Mouse (Mus musculus) heart, embryonic 10.5 days (tissue): ENCODE data around the gene Gm4969. TPM values are rescaled to one million over a fixed set of nuclear protein-coding genes. Genes with fewer than 3 reads are reported as not detected.

ENCODE experiments used
- DNase-seq: peaks from one replicate; pipeline ENCODE4 v3.0.0-alpha.2; 2017; ENCODE audit warnings: low spot score
- H3K27ac ChIP-seq: fragments of 300-500 bp; sonication (generic); 2 replicates; pipeline ENCODE4 v1.5.1; 2016; ENCODE audit warnings: mild to moderate bottlenecking
- H3K27me3 ChIP-seq: fragments of 300-500 bp; sonication (generic); 2 replicates; pipeline ENCODE4 v1.6.1; 2016; ENCODE audit warnings: mild to moderate bottlenecking; ENCODE audit not compliant: poor library complexity, insufficient read depth, severe bottlenecking
- H3K36me3 ChIP-seq: fragments of 300-500 bp; sonication (generic); 2 replicates; pipeline ENCODE4 v1.6.1; 2016; ENCODE audit warnings: mild to moderate bottlenecking, moderate library complexity
- H3K4me1 ChIP-seq: fragments of 300-500 bp; sonication (generic); 2 replicates; pipeline ENCODE4 v1.6.1; 2016; ENCODE audit warnings: mild to moderate bottlenecking
- H3K4me3 ChIP-seq: fragments of 300-500 bp; sonication (generic); 2 replicates; pipeline ENCODE4 v1.5.1; 2016; ENCODE audit warnings: mild to moderate bottlenecking, moderate library complexity
- H3K9me3 ChIP-seq: fragments of 300-500 bp; sonication (generic); 2 replicates; pipeline ENCODE4 v1.6.1; 2016; ENCODE audit warnings: mild to moderate bottlenecking, moderate library complexity
- WGBS: fragments of 180-500 bp; shearing (Covaris S2); methylation state at CpG from one replicate; pipeline ENCODE4 v1.1.7; 2016; 5-methylcytosine and 5-hydroxymethylcytosine counted together
- microRNA-seq: library from miRNA; unstranded; fragments of <30 nt; microRNA quantifications from one replicate; pipeline ENCODE4, GENCODE M21; 2017
- polyA plus RNA-seq: library from polyadenylated mRNA; unstranded; fragments of >200 nt; fragmentation: Nextera tagmentation; extraction: Ambion mirVana; gene quantifications from 2 replicates; pipeline ENCODE4 v1.2.1, GENCODE M21; 2016

Gene Gm4969
- polyA plus RNA-seq, 1 experiment from 2014 or later = 2.1 TPM

- H3K27me3 ChIP-seq = no peaks in the 10 kb centered on the region
- peaks cover 76% of the 10 kb centered on the region for H3K36me3 ChIP-seq
- H3K4me3 ChIP-seq = no peak overlapping the region
- H3K27ac ChIP-seq = 0 out of 2 replicates have a peak overlapping the region, but pooled peaks have one; percentile 7
- 62% methylated on average over 4 of the region's 4 CpGs for WGBS
- no peak for DNase-seq
- H3K9me3 ChIP-seq = no peaks in the 10 kb centered on the region
- H3K4me1 ChIP-seq = peaks cover 12% of the 10 kb centered on the region
Observed at GRCm38 (mm10) chr7:19051161-19051560, 67.0 kb downstream of the Gm4969 start.

GRCm38 (mm10) chr7:19050172-19050571, 68.0 kb downstream of the Gm4969 start:
- Histone ChIP-seq H3K27ac (no peak overlapping the region), H3K36me3 (peaks cover 86% of the 10 kb centered on the region), H3K4me1 (peaks cover 12% of the 10 kb centered on the region), H3K9me3 (no peaks in the 10 kb centered on the region), H3K4me3 (no peak overlapping the region), H3K27me3 (no peaks in the 10 kb centered on the region)
- WGBS = 88% methylated on average over 8 of the region's 8 CpGs
- DNase-seq = no peak

GRCm38 (mm10) chr7:19049252-19049651, 68.9 kb downstream of the Gm4969 start:
- H3K9me3 ChIP-seq = no peaks in the 10 kb centered on the region
- DNase-seq = no peak
- peaks cover 6% of the 10 kb centered on the region for H3K4me1 ChIP-seq
- H3K27me3 ChIP-seq = no peaks in the 10 kb centered on the region
- no peak overlapping the region for H3K27ac ChIP-seq
- H3K4me3 ChIP-seq = no peak overlapping the region
- 90% methylated on average over 5 of the region's 5 CpGs for WGBS
- H3K36me3 ChIP-seq = peaks cover 95% of the 10 kb centered on the region

Small RNAs within 50 kb of the gene (microRNA-seq; reads per million reads assigned to microRNA genes)
- gene Mir3100 = not detected

Other genes starting within 250 kb of the Gm4969 start
- gene Pglyrp1, start 247.0 kb downstream of the Gm4969 start, polyA plus RNA-seq = 0.26 and 0.43 TPM in 2 replicates
- gene Ccdc61, start 208.0 kb downstream of the Gm4969 start, polyA plus RNA-seq = 26.9 and 29.4 TPM in 2 replicates
- gene Nova2, start 192.5 kb downstream of the Gm4969 start, polyA plus RNA-seq = 0.53 and 0.57 TPM in 2 replicates
- not detected in 2 replicates for gene Nanos2, start 131.0 kb downstream of the Gm4969 start, polyA plus RNA-seq
- gene Mypop, start 127.1 kb downstream of the Gm4969 start, polyA plus RNA-seq = 2.1 and 3.3 TPM in 2 replicates
- 14.9 and 27.0 TPM in 2 replicates for gene Irf2bp1, start 114.3 kb downstream of the Gm4969 start, polyA plus RNA-seq
- 0.36 and 8.6 TPM in 2 replicates for gene Foxa3, start 94.8 kb downstream of the Gm4969 start, polyA plus RNA-seq
- 34.0 and 44.5 TPM in 2 replicates for gene Sympk, start 94.0 kb downstream of the Gm4969 start, polyA plus RNA-seq
- not detected in 2 replicates for gene Rsph6a, start 63.7 kb downstream of the Gm4969 start, polyA plus RNA-seq
- gene Dmwd, start 42.1 kb downstream of the Gm4969 start, polyA plus RNA-seq = 14.8 and 18.0 TPM in 2 replicates
- 16.9 and 17.7 TPM in 2 replicates for gene Dmpk, start 34.5 kb downstream of the Gm4969 start, polyA plus RNA-seq
- gene Six5, start 23.8 kb downstream of the Gm4969 start, polyA plus RNA-seq = 5.7 and 6.1 TPM in 2 replicates
- 12.2 and 13.1 TPM in 2 replicates for gene Fbxo46, start 1.5 kb upstream of the Gm4969 start, polyA plus RNA-seq
- 10.8 and 12.1 TPM in 2 replicates for gene Qpctl, start 30.9 kb upstream of the Gm4969 start, polyA plus RNA-seq
- gene Snrpd2, start 31.4 kb upstream of the Gm4969 start, polyA plus RNA-seq = 132 and 142 TPM in 2 replicates
- gene Gipr, start 47.8 kb upstream of the Gm4969 start, polyA plus RNA-seq = 9.7 and 12.8 TPM in 2 replicates
- gene Eml2, start 58.1 kb upstream of the Gm4969 start, polyA plus RNA-seq = 12.2 and 14.2 TPM in 2 replicates
- 1.0 and 1.8 TPM in 2 replicates for gene Gpr4, start 94.2 kb upstream of the Gm4969 start, polyA plus RNA-seq
- 46.8 and 47.9 TPM in 2 replicates for gene Opa3, start 110.0 kb upstream of the Gm4969 start, polyA plus RNA-seq
- 99.0 and 112 TPM in 2 replicates for gene Vasp, start 153.4 kb upstream of the Gm4969 start, polyA plus RNA-seq
- 0.13 TPM in 1 of 2 replicates, not detected in the other for gene Ppm1n, start 161.7 kb upstream of the Gm4969 start, polyA plus RNA-seq
- 22.4 and 26.0 TPM in 2 replicates for gene Rtn2, start 164.3 kb upstream of the Gm4969 start, polyA plus RNA-seq
- 0.24 and 0.27 TPM in 2 replicates for gene Fosb, start 191.7 kb upstream of the Gm4969 start, polyA plus RNA-seq
- 74.0 and 84.2 TPM in 2 replicates for gene Ercc1, start 226.4 kb upstream of the Gm4969 start, polyA plus RNA-seq
- gene Cd3eap, start 241.1 kb upstream of the Gm4969 start, polyA plus RNA-seq = 23.2 and 27.8 TPM in 2 replicates
- 12.0 and 16.2 TPM in 2 replicates for gene Ppp1r13l, start 241.4 kb upstream of the Gm4969 start, polyA plus RNA-seq